Mouse (Mus musculus): Measurements from ENCODE around the gene Ethe1. TPM values are rescaled to one million over a fixed set of nuclear protein-coding genes. Genes with fewer than 3 reads are reported as not detected.

Ethe1 gene
- polyA plus RNA-seq, 1 experiment from 2014 or later = 27.4 TPM

DNA sequence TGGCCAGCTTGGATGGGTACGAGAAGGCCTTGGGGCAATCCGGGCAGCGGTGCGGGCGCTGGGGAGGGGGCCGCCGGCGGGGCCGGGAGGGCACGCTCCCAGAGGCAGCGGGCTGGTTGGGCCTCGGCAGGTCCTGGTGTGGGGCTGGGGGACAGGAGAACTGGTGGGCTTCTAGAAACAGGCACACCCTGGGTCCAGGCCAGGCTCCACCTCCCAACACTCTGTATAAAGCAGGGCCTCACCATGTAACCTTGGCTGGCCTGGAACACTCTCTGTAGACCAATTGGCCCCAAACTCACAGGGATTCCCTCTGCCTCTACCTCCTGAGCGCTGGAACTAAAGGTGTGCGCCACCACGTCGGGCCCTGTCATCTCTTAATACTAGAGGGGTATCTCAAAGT lies 1.3 kb upstream of the Ethe1 start:
- Histone ChIP-seq H3K9ac (no peak overlapping the region), H3K27ac (replicated peaks) (no peak overlapping the region), H3K4me3 (no peak overlapping the region; the same call in 1 of the 2 replicates), H3K36me3 (no peaks in the 10 kb centered on the region), H3K4me2 (peak overlapping the region; percentile 60), H3K4me1 (replicated peaks) (peaks cover 14% of the 10 kb centered on the region), H3K27me3 (peaks cover 19% of the 10 kb centered on the region), H3K9me3 (no peaks in the 10 kb centered on the region)
- ATAC-seq (ENCODE audit: low FRiP score, low read depth) = peak; percentile 27; the same call in 1 of the 2 replicates
- 34% methylated on average over 16 of the region's 16 CpGs for whole genome bisulfite sequencing

DNA sequence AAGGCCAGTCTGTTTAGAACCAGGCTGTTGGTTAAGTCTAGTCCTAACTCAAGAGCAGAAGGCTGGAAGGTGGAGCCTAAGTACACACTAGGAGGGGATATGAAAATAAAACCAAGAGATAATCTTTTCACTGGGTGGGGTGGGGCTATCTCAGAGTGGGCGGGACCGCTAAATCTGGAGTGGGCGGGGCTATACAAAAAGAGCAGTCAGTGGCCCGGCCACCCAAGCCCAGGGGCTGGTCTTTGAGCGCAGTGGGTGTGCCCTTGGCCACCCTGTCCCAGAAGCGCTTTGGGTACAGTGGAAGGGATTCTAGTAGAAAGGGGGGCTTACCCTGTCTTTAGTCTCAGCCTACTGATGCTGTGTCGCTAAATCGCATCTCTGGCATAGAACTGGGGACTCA lies 515 bp upstream of the Ethe1 start:
- 6% methylated on average over 8 of the region's 8 CpGs for WGBS
- peak; percentile 72 for ATAC-seq (ENCODE audit: low FRiP score, low read depth)

DNA sequence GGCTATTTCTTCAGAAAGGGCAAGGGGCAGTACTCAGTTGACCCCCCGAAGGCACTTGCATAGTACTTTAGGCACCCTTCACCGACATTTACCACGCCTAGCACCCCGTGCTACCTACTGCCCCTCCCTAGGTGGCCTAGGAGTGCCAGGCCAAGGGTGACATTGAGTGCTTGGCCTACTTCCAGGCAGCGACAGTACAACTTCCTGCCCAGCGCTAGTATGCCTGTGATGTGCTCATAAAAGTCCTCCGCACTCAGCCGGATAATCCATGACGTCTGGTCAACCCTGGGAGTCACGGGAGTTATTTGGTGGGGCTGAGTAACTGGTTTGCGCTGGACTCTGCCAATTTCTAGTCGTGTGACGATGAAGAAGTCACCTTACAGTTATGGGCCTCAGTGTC lies 993 bp downstream of the Ethe1 start:
- ATAC-seq (ENCODE audit: low FRiP score, low read depth) = no peak
- Histone ChIP-seq H3K36me3 (no peaks in the 10 kb centered on the region), H3K4me3 (no peak overlapping the region), H3K27me3 (peaks cover 19% of the 10 kb centered on the region), H3K4me1 (replicated peaks) (peaks cover 26% of the 10 kb centered on the region), H3K9ac (no peak overlapping the region), H3K4me2 (no peak overlapping the region), H3K27ac (replicated peaks) (no peak overlapping the region), H3K9me3 (no peaks in the 10 kb centered on the region)
- WGBS = 85% methylated on average over 13 of the region's 13 CpGs

More for the DNA sequence above, 515 bp upstream of the Ethe1 start:
- Histone ChIP-seq H3K4me1 (replicated peaks) (peaks cover 14% of the 10 kb centered on the region), H3K4me3 (peak overlapping the region; percentile 54), H3K9ac (peak overlapping the region; percentile 83), H3K4me2 (peak overlapping the region; percentile 60), H3K9me3 (no peaks in the 10 kb centered on the region), H3K27me3 (peaks cover 19% of the 10 kb centered on the region), H3K36me3 (no peaks in the 10 kb centered on the region), H3K27ac (replicated peaks) (no peak overlapping the region)

DNA sequence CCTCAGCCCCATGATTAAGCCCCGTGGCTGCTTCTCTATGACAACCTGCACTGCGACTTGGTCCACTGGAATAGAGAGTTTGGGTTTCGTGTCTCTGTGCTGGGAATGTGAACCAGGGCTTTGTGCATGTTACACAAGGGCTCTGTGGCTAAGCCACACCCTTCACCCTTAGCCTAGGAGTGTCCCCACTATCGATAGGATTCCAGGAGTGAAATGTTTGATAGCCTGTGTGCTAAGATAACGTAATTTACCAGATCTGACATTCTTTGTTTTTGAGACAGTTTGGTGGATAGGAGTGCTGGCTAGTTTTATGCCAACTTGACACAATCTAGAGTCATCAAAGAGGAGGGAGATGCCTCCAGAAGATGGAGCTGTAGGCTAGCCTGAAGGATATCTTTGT lies 4.4 kb downstream of the Ethe1 start:
- no peaks in the 10 kb centered on the region for H3K36me3 ChIP-seq
- H3K9ac ChIP-seq = no peak overlapping the region
- WGBS = 72% methylated on average over 5 of the region's 5 CpGs

DNA sequence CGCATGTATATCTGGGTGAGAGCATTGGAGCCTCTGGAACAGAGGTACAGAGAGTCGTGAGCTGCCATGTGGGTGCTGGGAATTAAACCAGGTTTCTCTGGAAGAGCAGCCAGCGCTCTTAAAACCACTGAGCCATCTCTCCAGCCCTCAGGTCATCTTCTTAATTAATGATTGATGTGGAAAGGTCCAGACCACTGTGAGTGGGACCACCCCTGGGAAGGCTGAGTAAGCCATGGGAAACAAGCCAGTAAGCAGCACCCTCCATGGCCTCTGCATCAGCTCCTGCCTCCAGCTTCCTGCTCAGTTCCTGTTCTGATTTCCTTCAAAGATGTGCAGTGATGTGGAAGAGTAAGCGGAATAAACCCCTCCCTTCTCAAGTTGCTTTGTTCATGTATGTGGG lies 4.8 kb downstream of the Ethe1 start:
- WGBS = 55% methylated on average over 4 of the region's 4 CpGs
- peaks cover 34% of the 10 kb centered on the region for H3K4me1 ChIP-seq (replicated peaks)
- no peak overlapping the region for H3K27ac ChIP-seq (replicated peaks)
- H3K4me3 ChIP-seq = no peak overlapping the region
- no peaks in the 10 kb centered on the region for H3K9me3 ChIP-seq
- H3K4me2 ChIP-seq = no peak overlapping the region
- H3K36me3 ChIP-seq = no peaks in the 10 kb centered on the region
- no peak for ATAC-seq (ENCODE audit: low FRiP score, low read depth)
- H3K9ac ChIP-seq = no peak overlapping the region
- H3K27me3 ChIP-seq = no peaks in the 10 kb centered on the region

More for the DNA sequence above, 4.4 kb downstream of the Ethe1 start:
- peaks cover 34% of the 10 kb centered on the region for H3K4me1 ChIP-seq (replicated peaks)
- H3K9me3 ChIP-seq = no peaks in the 10 kb centered on the region
- no peak for ATAC-seq (ENCODE audit: low FRiP score, low read depth)
- no peak overlapping the region for H3K27ac ChIP-seq (replicated peaks)
- H3K4me2 ChIP-seq = no peak overlapping the region
- no peaks in the 10 kb centered on the region; the same call in 1 of the 2 replicates for H3K27me3 ChIP-seq
- no peak overlapping the region for H3K4me3 ChIP-seq

DNA sequence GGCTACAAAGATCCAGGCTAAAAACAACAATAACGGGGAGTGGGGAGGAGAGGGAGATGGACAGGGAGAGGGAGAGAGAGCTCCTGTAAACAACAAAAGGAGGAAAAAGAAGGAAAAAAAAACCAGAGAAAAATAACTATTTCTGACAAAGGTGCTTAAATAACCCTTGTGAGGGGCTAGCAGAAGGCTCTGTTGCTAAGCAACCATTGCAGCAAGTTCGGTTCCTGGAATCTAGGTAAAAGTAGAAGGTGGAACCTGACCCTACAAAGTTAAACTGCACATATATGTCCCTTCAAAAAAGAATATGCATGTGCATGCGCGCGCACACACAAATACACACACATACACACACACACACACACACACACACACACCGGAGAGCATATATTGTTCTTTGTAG lies 5.4 kb downstream of the Ethe1 start:
- no peaks in the 10 kb centered on the region for H3K36me3 ChIP-seq
- no peak overlapping the region for H3K9ac ChIP-seq
- no peaks in the 10 kb centered on the region for H3K9me3 ChIP-seq
- H3K27ac ChIP-seq (replicated peaks) = no peak overlapping the region
- H3K4me2 ChIP-seq = no peak overlapping the region
- no peak for ATAC-seq (ENCODE audit: low FRiP score, low read depth)
- 74% methylated on average over 6 of the region's 6 CpGs for WGBS
- no peaks in the 10 kb centered on the region for H3K27me3 ChIP-seq
- H3K4me1 ChIP-seq (replicated peaks) = peaks cover 31% of the 10 kb centered on the region
- no peak overlapping the region for H3K4me3 ChIP-seq

DNA sequence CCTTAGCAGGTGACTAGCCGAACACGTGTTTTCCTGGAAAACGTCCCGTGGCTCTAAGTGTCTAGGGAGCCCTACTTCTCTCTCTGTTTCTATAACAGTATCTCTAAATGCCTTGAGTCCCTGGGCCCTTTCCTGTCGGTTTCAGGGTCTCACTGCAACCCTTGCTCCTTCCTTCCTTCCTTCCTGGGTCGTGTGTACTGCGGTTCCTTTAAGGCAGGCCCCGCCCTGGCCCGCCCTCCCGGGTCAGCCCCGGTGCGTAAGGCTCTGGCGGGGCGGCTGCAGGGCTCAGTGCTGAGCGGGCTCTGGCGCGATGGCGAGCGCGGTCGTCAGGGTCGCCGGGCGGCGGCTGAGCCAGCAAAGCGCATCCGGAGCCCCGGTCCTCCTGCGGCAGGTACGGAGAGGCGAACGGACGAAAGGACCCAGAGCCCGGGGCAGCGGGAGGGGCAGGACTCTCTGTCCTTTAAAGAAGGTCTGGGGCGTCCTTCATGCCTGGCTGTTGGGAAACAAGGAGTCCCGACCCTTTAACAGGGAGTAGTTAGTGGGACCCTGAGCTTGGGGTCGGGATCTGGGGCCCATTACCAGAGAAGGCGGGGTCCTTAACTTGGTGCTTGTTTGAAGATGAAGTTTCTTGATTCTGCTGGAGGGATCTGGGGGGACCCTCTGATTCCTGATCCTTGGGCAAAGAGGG lies 6.4 kb downstream of the Ethe1 start:
- H3K9me3 ChIP-seq = no peaks in the 10 kb centered on the region
- H3K27me3 ChIP-seq = no peaks in the 10 kb centered on the region
- H3K4me1 ChIP-seq (replicated peaks) = peaks cover 30% of the 10 kb centered on the region
- H3K4me2 ChIP-seq = peak overlapping the region; percentile 68
- peak overlapping the region; percentile 71 for H3K4me3 ChIP-seq
- peak; percentile 87 for ATAC-seq (ENCODE audit: low FRiP score, low read depth)
- no peaks in the 10 kb centered on the region for H3K36me3 ChIP-seq
- WGBS = 3% methylated on average over 39 of the region's 39 CpGs
- H3K9ac ChIP-seq = peak overlapping the region; percentile 67
- H3K27ac ChIP-seq (replicated peaks) = no peak overlapping the region

DNA sequence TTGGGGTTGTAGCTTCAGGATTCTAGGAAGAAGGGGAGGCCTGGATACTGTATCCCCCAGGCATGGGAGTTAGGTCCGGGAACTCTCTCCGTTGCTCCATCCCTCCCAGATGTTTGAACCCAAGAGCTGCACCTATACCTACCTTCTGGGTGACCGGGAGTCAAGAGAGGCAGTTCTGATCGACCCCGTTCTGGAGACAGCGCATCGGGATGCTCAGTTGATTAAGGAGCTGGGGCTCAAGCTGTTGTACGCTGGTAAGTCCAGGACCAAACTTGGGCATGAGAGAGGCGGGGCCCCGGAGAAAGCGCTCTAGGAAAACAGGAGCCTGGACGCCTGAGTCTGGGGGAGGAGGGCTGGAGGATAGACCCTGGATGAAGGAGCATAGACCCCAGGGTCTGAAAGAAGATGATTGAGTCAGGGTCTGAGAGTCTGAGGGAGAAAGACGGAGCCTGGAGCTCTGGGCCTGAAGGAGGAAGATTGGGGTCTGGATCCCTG lies 7.0 kb downstream of the Ethe1 start:
- Histone ChIP-seq H3K36me3 (no peaks in the 10 kb centered on the region), H3K4me3 (peak overlapping the region; percentile 71), H3K9me3 (no peaks in the 10 kb centered on the region), H3K4me2 (peak overlapping the region; percentile 68), H3K27ac (replicated peaks) (no peak overlapping the region), H3K27me3 (no peaks in the 10 kb centered on the region), H3K4me1 (replicated peaks) (peaks cover 30% of the 10 kb centered on the region), H3K9ac (peak overlapping the region; percentile 67)
- no peak; the same call in 1 of the 2 replicates for ATAC-seq (ENCODE audit: low FRiP score, low read depth)
- 3% methylated on average over 13 of the region's 13 CpGs for WGBS

DNA sequence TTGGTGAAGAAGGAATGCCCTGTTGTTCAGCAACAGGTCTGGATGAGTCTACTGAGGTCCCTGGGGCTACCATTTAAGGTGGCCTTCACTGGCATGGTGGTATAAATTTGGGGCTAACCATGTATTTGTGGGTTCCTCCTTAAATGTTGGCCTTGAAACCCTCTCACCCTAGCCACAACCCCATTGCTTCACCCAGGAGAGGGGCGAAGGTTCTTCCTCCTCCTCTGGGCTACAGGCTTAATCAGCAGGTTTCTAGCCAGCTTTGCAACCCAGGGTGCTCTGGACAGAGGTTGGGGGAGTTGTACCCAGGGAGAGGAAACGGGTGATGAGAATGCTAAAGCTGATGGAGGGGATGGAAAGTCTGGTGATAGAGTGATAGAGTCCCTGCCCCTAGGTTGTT lies 8.1 kb downstream of the Ethe1 start:
- Histone ChIP-seq H3K9me3 (no peaks in the 10 kb centered on the region), H3K36me3 (no peaks in the 10 kb centered on the region), H3K4me2 (no peak overlapping the region), H3K4me1 (replicated peaks) (peaks cover 30% of the 10 kb centered on the region), H3K4me3 (no peak overlapping the region), H3K9ac (no peak overlapping the region), H3K27ac (replicated peaks) (no peak overlapping the region), H3K27me3 (no peaks in the 10 kb centered on the region)
- 88% methylated on average over 2 of the region's 2 CpGs for WGBS
- ATAC-seq (ENCODE audit: low FRiP score, low read depth) = no peak

DNA sequence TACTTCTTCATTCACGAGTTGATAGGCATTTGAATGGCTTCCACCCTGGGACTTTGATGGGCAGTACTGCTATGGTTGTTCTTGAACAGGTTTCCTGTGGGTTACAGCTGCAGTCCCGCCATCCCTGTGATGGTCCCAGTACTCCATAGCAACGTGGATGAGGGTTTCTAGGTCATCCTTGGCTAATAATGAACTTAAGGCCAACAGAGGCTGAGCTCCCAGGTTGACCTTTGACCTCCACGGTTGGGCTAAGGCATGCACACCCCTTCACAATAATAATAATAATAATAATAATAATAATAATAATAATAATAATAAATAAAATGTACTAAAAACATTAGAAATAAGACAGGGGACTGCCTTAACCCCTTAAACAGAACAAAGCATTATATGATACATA lies 10.8 kb downstream of the Ethe1 start:
- no peak overlapping the region for H3K27ac ChIP-seq (replicated peaks)
- H3K4me3 ChIP-seq = no peak overlapping the region
- no peak overlapping the region for H3K4me2 ChIP-seq
- no peak overlapping the region for H3K9ac ChIP-seq
- H3K27me3 ChIP-seq = no peaks in the 10 kb centered on the region
- ATAC-seq (ENCODE audit: low FRiP score, low read depth) = no peak
- H3K9me3 ChIP-seq = no peaks in the 10 kb centered on the region
- H3K4me1 ChIP-seq (replicated peaks) = peaks cover 27% of the 10 kb centered on the region
- WGBS = 70% methylated on average over 4 of the region's 4 CpGs
- no peaks in the 10 kb centered on the region for H3K36me3 ChIP-seq

DNA sequence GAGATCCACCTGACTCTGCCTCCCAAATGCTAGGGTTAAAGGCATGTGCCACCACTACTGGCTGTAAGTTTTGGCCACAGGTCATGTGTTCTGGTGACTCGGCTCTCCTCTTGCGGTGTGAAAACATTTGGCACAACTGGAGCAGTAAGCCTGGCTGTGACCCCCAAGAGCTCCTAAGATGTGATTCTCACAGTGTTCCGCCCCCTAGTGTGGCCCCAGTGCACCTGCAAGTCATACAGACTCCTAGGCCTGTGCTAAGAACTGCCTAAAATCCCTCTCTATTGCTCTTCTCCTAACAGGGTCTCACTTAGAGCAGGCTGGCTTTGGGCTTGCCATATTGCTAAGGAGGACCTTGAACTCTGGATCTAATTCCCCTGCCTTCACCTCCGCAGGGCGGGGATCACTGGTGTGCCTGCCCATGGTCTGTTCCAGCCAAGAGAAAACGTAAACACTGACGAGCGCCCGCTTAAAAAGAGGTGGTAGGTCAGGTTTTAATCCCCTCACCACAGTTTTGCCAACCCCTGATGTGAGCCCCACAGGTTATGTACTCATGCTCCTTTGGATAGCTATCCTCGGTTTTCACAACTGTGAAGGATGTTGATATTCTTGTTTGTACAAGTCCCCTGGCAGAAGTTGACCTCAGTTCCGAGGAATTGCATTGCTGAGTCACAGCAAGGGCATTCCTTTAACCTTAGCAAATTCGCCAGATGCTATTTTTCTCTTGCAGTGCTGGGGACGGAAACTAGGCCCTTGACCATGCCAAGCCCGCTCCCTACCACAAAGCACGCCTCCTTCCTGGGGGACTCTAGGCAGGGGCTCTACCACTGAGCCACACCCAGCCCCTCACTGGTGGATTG lies 12.1 kb downstream of the Ethe1 start:
- Histone ChIP-seq H3K4me1 (replicated peaks) (peaks cover 14% of the 10 kb centered on the region), H3K9ac (no peak overlapping the region), H3K36me3 (no peaks in the 10 kb centered on the region), H3K4me2 (no peak overlapping the region), H3K27ac (replicated peaks) (no peak overlapping the region), H3K27me3 (no peaks in the 10 kb centered on the region), H3K4me3 (no peak overlapping the region), H3K9me3 (no peaks in the 10 kb centered on the region)
- WGBS = 80% methylated on average over 15 of the region's 15 CpGs
- ATAC-seq (ENCODE audit: low FRiP score, low read depth) = no peak

DNA sequence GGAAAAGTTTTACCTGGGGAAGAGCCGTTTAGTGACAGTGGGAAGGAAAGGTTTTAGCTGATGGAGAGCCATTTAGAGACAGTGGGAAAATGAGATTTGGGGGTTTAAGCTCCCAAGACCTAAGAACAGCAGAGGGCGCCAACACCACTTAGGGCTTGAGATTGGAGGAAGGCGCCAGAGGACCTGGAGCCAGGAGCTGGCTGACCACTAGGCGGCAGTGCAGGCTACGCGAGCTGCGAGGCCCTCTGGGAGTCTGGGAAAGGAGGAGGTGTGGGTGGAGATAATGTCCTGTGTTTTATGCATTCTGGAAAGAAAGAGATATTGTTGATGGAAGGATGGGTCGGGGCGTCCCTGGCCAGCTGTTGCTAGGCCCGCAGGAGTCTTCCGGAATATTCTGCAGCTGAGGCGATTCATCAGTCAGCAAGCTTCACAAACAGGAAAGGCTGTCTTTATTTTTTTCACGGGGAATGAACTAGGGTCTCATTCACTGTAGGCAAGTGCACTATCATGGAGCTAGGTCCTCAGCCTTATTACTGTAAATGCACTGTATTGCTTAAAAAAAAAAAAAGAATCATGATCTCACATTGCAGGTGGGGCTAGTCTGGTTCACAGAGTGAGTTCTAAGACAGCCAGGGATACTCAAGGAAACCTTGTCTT lies 13.7 kb downstream of the Ethe1 start:
- H3K9ac ChIP-seq = no peak overlapping the region

More for the DNA sequence above, 13.7 kb downstream of the Ethe1 start:
- H3K9me3 ChIP-seq = no peaks in the 10 kb centered on the region
- peak overlapping the region; percentile 52 for H3K4me2 ChIP-seq
- WGBS = 3% methylated on average over 13 of the region's 13 CpGs
- peak; percentile 91 for ATAC-seq (ENCODE audit: low FRiP score, low read depth)
- H3K4me3 ChIP-seq = peak overlapping the region; percentile 25
- no peaks in the 10 kb centered on the region for H3K27me3 ChIP-seq
- H3K4me1 ChIP-seq (replicated peaks) = peaks cover 7% of the 10 kb centered on the region; the same call in 1 of the 2 replicates
- no peaks in the 10 kb centered on the region for H3K36me3 ChIP-seq
- H3K27ac ChIP-seq (replicated peaks) = peak overlapping the region; percentile 69

Measured in hindbrain, embryonic 15.5 days (tissue).